Comparison of ENCODE assay signal across 9 mouse cellular contexts in the genomic region with DNA sequence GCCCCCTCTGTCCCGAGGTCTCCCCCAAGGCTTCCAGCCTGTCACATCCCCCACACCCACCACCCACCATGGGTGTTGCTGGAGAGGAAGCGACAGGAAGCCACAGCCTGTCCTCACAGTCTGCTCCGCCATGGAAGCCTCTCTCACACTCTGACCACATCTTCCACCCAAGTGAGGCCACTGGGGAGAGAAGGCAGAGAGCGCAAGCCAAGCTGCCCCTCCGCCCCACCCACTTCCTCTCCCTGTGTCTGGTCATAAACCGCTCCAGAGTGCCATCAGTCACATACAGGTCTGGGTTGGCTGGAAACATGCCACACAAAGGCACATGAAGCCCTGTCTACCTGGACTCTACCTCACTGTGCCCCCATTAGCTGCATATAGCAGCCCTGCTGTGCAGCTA. TPM values are rescaled to one million over a fixed set of nuclear protein-coding genes. Genes with fewer than 3 reads are reported as not detected.
DNase-seq lines count a peak whose midpoint lies in the region; ATAC-seq lines count a peak whose summit lies in the region.
"Had no signal": no experiment of that assay in that cellular context is flagged by ENCODE, and none has a peak within 500 bp of the region (broad histone marks: within the 10 kb centered on the region; RNA-seq: fewer than 3 reads in every experiment).

No protein-coding gene starts in this region.

- no peaks in the 10 kb centered on the region for H3K36me3 ChIP-seq in hindbrain, embryonic 10.5 days
- H3K36me3 ChIP-seq in hindbrain, embryonic 12.5 days: no peaks in the 10 kb centered on the region
- H3K36me3 ChIP-seq in embryonic facial prominence, embryonic 10.5 days (replicated peaks): no peaks in the 10 kb centered on the region
- no peaks in the 10 kb centered on the region for H3K36me3 ChIP-seq in splenic B cell, adult 2 months (ENCODE audit: control insufficient read depth, insufficient read depth, low read length, poor library complexity, severe bottlenecking)

- ATAC-seq in hindbrain, embryonic 12.5 days (ENCODE audit: low FRiP score): no peak

- H3K9me3 ChIP-seq in hindbrain, embryonic 10.5 days: no peaks in the 10 kb centered on the region
- H3K9me3 ChIP-seq in hindbrain, embryonic 12.5 days (replicated peaks): no peaks in the 10 kb centered on the region
- H3K9me3 ChIP-seq in embryonic facial prominence, embryonic 10.5 days: no peaks in the 10 kb centered on the region

- no peak overlapping the region for H3K4me3 ChIP-seq in hindbrain, embryonic 10.5 days
- no peak overlapping the region for H3K4me3 ChIP-seq in hindbrain, embryonic 12.5 days
- no peak overlapping the region for H3K4me3 ChIP-seq in embryonic facial prominence, embryonic 10.5 days

- 87% methylated on average over 6 of the region's 6 CpGs for WGBS in hindbrain, embryonic 10.5 days
- 75% methylated on average over 6 of the region's 6 CpGs for WGBS in hindbrain, embryonic 12.5 days
- WGBS in embryonic facial prominence, embryonic 10.5 days: 82% methylated on average over 6 of the region's 6 CpGs

- peaks cover 19% of the 10 kb centered on the region for H3K4me1 ChIP-seq in hindbrain, embryonic 10.5 days (replicated peaks)
- H3K4me1 ChIP-seq in hindbrain, embryonic 12.5 days: peaks cover 7% of the 10 kb centered on the region; the same call in 1 of the 2 replicates
- peaks cover 12% of the 10 kb centered on the region for H3K4me1 ChIP-seq in embryonic facial prominence, embryonic 10.5 days

- no peak overlapping the region for H3K4me2 ChIP-seq in hindbrain, embryonic 12.5 days (replicated peaks)

- peak overlapping the region; percentile 62 for H3K27ac ChIP-seq in hindbrain, embryonic 10.5 days
- no peak overlapping the region for H3K27ac ChIP-seq in hindbrain, embryonic 12.5 days
- H3K27ac ChIP-seq in embryonic facial prominence, embryonic 10.5 days (replicated peaks): peak overlapping the region; percentile 49; the same call in 1 of the 2 replicates

- no peak for DNase-seq in hindbrain, embryonic 10.5 days (ENCODE audit: low spot score)
- no peak for DNase-seq in embryonic facial prominence, embryonic 10.5 days (ENCODE audit: low spot score)
- DNase-seq in lung, postnatal 10 days: peak; percentile 64
- peak; percentile 63 for DNase-seq in splenic B cell, adult 2 months (ENCODE audit: low read depth, low spot score)
- DNase-seq in Muller cell, postnatal 12 days (ENCODE audit: inconsistent ontology term): no peak
- no peak for DNase-seq in cerebellum, adult 8-10 months
- no peak for DNase-seq in left cerebral cortex, postnatal 10 days (ENCODE audit: extremely low spot score in 1 of 2, low spot score in 2 of 2)
- DNase-seq: cerebellum, postnatal 36 days had no signal

- intact Hi-C loops in left cerebral cortex, postnatal 10 days (cut with DNase I): no loop called here

- no peaks in the 10 kb centered on the region for H3K27me3 ChIP-seq in hindbrain, embryonic 10.5 days (ENCODE audit: insufficient read depth, poor library complexity, severe bottlenecking)
- no peaks in the 10 kb centered on the region for H3K27me3 ChIP-seq in hindbrain, embryonic 12.5 days
- no peaks in the 10 kb centered on the region for H3K27me3 ChIP-seq in embryonic facial prominence, embryonic 10.5 days (replicated peaks; ENCODE audit: low read depth, poor library complexity, severe bottlenecking)
- no peaks in the 10 kb centered on the region for H3K27me3 ChIP-seq in splenic B cell, adult 2 months (ENCODE audit: control insufficient read depth, insufficient read depth, low read length, poor library complexity, severe bottlenecking)

- no peak overlapping the region for H3K9ac ChIP-seq in hindbrain, embryonic 12.5 days

RNA-seq across cellular contexts. Expression of a gene that starts 53.3 kb away (rescaled TPM):
- 0.43 and 0.46 TPM in 2 replicates for polyA plus RNA-seq in hindbrain, embryonic 10.5 days (2016; fragmentation: Nextera tagmentation; extraction: Ambion mirVana)
- 1.2 and 1.6 TPM in 2 replicates for polyA plus RNA-seq in hindbrain, embryonic 12.5 days (2016; fragmentation: Nextera tagmentation; extraction: Ambion mirVana)
- polyA plus RNA-seq in embryonic facial prominence, embryonic 10.5 days (2016; fragmentation: Nextera tagmentation; extraction: Ambion mirVana): 0.10 and 0.40 TPM in 2 replicates
- total RNA-seq in left cerebral cortex, postnatal 10 days (2021): 10 to 100 TPM; 41.6 to 43.3 TPM

Comparison
In these comparisons a context has a peak if more than half of its experiments do, and no peak if none do; other contexts are left out.
1. DNase-seq: peak in lung, postnatal 10 days (single experiment) and splenic B cell, adult 2 months (single experiment); none in hindbrain, embryonic 10.5 days (single experiment), embryonic facial prominence, embryonic 10.5 days (single experiment), Muller cell, postnatal 12 days (single experiment), cerebellum, adult 8-10 months (single experiment) and left cerebral cortex, postnatal 10 days (0 of 2).